Mouse (Mus musculus) CD4-positive naive resting alpha-beta T cell, adult 57 days (primary cell): ENCODE data around the gene Gm20765. TPM values are rescaled to one million over a fixed set of nuclear protein-coding genes. Genes with fewer than 3 reads are reported as not detected.

ENCODE experiments used
- total RNA-seq: library from RNA; stranded (reverse); gene quantifications from one replicate; pipeline ENCODE4 v1.2.4, GENCODE M21; 2023

Gene Gm20765
- total RNA-seq: not detected

DNA sequence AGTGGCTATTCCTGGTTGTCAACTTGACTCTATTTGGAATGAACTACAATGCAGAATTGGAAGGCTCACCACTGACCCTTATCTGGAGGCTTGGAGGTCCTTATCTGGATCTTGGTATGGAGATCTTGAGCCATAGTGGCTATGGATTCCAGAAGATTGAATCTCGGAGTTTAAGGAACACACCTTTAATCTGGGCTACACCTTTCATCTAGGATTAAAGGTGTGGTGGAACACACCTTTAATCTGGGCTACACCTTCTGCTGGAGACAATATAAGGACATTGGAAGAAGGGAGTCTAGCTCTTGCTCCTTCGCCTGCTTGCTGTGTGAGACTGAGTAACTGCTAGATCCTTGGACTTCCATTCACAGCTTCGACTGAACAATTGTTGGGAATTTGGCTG is at the start of gene Gm20765:
Gene Gm20765, plus strand, starts transcription at position 301 of the 400 bp plus-strand sequence.

GRCm38 (mm10) chr10:104142687-104143086 is 42.6 kb upstream of the Gm20765 start, which contains the start of gene Gm21293:
Gene Gm21293, plus strand, starts transcription at chr10:104142987.

DNA sequence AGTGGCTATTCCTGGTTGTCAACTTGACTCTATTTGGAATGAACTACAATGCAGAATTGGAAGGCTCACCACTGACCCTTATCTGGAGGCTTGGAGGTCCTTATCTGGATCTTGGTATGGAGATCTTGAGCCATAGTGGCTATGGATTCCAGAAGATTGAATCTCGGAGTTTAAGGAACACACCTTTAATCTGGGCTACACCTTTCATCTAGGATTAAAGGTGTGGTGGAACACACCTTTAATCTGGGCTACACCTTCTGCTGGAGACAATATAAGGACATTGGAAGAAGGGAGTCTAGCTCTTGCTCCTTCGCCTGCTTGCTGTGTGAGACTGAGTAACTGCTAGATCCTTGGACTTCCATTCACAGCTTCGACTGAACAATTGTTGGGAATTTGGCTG is 34.1 kb upstream of the Gm20765 start, which contains the start of gene Gm6763:
Gene Gm6763, plus strand, starts transcription at position 301 of the 400 bp plus-strand sequence.

DNA sequence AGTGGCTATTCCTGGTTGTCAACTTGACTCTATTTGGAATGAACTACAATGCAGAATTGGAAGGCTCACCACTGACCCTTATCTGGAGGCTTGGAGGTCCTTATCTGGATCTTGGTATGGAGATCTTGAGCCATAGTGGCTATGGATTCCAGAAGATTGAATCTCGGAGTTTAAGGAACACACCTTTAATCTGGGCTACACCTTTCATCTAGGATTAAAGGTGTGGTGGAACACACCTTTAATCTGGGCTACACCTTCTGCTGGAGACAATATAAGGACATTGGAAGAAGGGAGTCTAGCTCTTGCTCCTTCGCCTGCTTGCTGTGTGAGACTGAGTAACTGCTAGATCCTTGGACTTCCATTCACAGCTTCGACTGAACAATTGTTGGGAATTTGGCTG is 25.6 kb upstream of the Gm20765 start, which contains the start of gene Gm8764:
Gene Gm8764, plus strand, starts transcription at position 301 of the 400 bp plus-strand sequence.

DNA sequence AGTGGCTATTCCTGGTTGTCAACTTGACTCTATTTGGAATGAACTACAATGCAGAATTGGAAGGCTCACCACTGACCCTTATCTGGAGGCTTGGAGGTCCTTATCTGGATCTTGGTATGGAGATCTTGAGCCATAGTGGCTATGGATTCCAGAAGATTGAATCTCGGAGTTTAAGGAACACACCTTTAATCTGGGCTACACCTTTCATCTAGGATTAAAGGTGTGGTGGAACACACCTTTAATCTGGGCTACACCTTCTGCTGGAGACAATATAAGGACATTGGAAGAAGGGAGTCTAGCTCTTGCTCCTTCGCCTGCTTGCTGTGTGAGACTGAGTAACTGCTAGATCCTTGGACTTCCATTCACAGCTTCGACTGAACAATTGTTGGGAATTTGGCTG is 17.1 kb upstream of the Gm20765 start, which contains the start of gene Gm21304:
Gene Gm21304, plus strand, starts transcription at position 301 of the 400 bp plus-strand sequence.

DNA sequence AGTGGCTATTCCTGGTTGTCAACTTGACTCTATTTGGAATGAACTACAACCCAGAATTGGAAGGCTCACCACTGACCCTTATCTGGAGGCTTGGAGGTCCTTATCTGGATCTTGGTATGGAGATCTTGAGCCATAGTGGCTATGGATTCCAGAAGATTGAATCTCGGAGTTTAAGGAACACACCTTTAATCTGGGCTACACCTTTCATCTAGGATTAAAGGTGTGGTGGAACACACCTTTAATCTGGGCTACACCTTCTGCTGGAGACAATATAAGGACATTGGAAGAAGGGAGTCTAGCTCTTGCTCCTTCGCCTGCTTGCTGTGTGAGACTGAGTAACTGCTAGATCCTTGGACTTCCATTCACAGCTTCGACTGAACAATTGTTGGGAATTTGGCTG is 8.6 kb upstream of the Gm20765 start, which contains the start of gene Gm21312:
Gene Gm21312, plus strand, starts transcription at position 301 of the 400 bp plus-strand sequence.

GRCm38 (mm10) chr10:104193742-104194141 is 8.4 kb downstream of the Gm20765 start, which contains the start of gene Gm4340:
Gene Gm4340, plus strand, starts transcription at chr10:104194042.

Other genes with a start within 250 kb of the Gm20765 start
- gene Gm21293, start 42.5 kb upstream of the Gm20765 start, total RNA-seq: not detected
- not detected for gene Gm6763, start 34.0 kb upstream of the Gm20765 start, total RNA-seq
- gene Gm8764, start 25.5 kb upstream of the Gm20765 start, total RNA-seq: not detected
- gene Gm21304, start 17.0 kb upstream of the Gm20765 start, total RNA-seq: not detected
- gene Gm21312, start 8.5 kb upstream of the Gm20765 start, total RNA-seq: not detected
- gene Gm4340, start 8.5 kb downstream of the Gm20765 start, total RNA-seq: not detected